Mouse (Mus musculus): ENCODE results near the gene Emc7. TPM values are rescaled to one million over a fixed set of nuclear protein-coding genes. Genes with fewer than 3 reads are reported as not detected.

Emc7 gene
- polyA plus RNA-seq, 1 experiment from 2014 or later, result 19.6 TPM

DNA sequence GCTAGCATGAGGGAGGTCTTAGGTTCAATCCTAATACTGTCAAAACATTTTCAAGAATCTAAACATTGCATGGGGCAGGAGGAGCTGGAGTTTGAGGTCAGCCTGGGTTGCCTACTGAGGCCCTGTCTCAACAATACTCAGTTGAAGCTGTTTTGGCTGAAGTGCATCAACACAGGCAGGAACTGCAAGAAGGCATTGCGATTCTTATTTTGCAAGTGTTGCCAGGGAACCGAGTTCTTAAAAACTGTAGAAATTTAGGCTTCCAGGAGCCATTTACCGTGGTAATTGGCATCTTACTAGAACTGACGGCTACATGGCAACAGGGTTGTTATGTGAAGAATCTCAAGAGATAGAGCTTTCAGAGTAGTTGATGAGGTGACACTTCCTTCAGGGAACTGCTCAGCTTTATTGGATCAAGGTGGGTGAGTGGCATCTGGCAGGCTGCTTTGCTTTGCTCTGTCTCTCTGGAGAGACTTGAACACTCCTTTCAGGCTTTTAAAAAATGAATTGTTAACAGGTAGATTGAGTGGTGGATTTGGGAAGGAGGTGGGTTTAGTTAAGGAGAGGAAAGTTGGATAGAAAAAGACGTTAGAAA lies 52.1 kb downstream of the Emc7 start:
- ATAC-seq, result no peak
- Histone ChIP-seq H3K4me2 (replicated peaks) (no peak overlapping the region), H3K9me3 (no peaks in the 10 kb centered on the region), H3K4me1 (replicated peaks) (no peaks in the 10 kb centered on the region), H3K4me3 (replicated peaks) (no peak overlapping the region), H3K9ac (no peak overlapping the region), H3K27me3 (replicated peaks) (no peaks in the 10 kb centered on the region), H3K36me3 (no peaks in the 10 kb centered on the region), H3K27ac (no peak overlapping the region)
- WGBS, result 81% methylated on average over 5 of the region's 5 CpGs

DNA sequence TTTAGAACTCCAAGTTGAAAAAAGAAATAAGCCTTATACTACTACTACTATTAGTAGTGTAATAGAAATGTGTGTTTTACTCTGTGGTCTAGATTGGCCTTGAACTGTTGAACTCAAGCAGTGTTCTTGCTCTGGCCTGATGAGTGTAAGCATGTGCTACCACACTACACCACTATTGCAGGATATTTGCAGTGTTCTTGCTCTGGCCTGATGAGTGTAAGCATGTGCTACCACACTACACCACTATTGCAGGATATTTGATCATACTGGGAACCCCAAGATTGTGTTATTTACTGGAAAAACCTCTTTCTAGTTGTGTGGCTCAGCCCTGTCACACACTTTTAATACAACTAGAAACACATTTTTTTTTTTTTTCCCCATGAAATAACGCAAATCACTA lies 52.6 kb downstream of the Emc7 start:
- WGBS, result 90% methylated on average over 1 of the region's 1 CpGs
- H3K4me2 ChIP-seq (replicated peaks), result no peak overlapping the region
- no peak overlapping the region for H3K27ac ChIP-seq
- no peak overlapping the region for H3K4me3 ChIP-seq (replicated peaks)
- H3K9me3 ChIP-seq, result no peaks in the 10 kb centered on the region
- H3K27me3 ChIP-seq (replicated peaks), result no peaks in the 10 kb centered on the region
- no peak overlapping the region for H3K9ac ChIP-seq
- no peak for ATAC-seq
- no peaks in the 10 kb centered on the region for H3K36me3 ChIP-seq
- H3K4me1 ChIP-seq (replicated peaks), result no peaks in the 10 kb centered on the region

DNA sequence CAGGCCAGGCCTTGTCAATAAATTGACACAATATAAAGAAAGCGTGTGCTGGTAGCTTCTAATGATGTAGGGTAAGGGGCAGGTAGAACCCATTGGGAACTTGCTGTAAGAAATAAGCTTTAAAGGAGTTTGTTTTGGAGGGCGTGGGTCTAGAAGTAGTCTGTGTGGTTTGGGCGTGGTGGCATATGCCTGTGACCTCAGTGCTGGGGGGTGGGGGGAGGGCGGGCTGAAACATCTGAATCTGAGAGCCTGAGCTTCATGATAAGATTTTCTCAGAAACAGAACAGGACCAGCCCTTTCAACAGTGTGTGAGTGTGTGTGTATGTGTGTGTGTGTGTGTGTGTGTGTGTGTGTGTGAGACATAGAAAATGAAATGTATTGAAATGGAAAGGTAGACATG lies 55.3 kb downstream of the Emc7 start:
- H3K27ac ChIP-seq, result no peak overlapping the region
- H3K4me3 ChIP-seq (replicated peaks), result no peak overlapping the region
- H3K9ac ChIP-seq, result no peak overlapping the region
- no peaks in the 10 kb centered on the region for H3K4me1 ChIP-seq (replicated peaks)
- H3K36me3 ChIP-seq, result no peaks in the 10 kb centered on the region
- H3K27me3 ChIP-seq (replicated peaks), result no peaks in the 10 kb centered on the region
- ATAC-seq, result peak; percentile 55; the same call in 1 of the 2 replicates
- 68% methylated on average over 4 of the region's 4 CpGs for WGBS
- H3K4me2 ChIP-seq (replicated peaks), result no peak overlapping the region
- no peaks in the 10 kb centered on the region for H3K9me3 ChIP-seq

DNA sequence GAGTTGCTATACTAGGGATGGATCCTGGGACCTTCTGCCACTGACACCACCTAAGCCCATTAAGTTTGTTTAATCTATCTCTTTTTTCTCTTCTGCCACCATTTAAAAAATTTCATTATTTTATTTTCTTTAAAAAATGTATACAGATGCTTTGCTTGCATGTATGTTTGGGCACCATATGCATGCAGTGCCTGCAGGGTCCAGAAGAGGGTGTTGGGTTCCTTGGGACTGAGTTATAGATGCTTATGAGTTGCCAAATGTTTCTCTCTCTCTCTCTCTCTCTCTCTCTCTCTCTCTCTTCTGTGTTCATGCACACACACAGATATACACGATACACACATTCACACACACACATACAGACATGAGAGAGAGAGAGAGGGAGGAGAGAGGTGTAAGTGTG lies 58.2 kb downstream of the Emc7 start:
- Histone ChIP-seq H3K4me1 (replicated peaks) (no peaks in the 10 kb centered on the region), H3K27me3 (replicated peaks) (no peaks in the 10 kb centered on the region), H3K9me3 (no peaks in the 10 kb centered on the region), H3K9ac (no peak overlapping the region), H3K27ac (no peak overlapping the region), H3K4me3 (replicated peaks) (no peak overlapping the region), H3K36me3 (no peaks in the 10 kb centered on the region), H3K4me2 (replicated peaks) (no peak overlapping the region)
- ATAC-seq, result no peak
- WGBS, result 92% methylated on average over 1 of the region's 1 CpGs

DNA sequence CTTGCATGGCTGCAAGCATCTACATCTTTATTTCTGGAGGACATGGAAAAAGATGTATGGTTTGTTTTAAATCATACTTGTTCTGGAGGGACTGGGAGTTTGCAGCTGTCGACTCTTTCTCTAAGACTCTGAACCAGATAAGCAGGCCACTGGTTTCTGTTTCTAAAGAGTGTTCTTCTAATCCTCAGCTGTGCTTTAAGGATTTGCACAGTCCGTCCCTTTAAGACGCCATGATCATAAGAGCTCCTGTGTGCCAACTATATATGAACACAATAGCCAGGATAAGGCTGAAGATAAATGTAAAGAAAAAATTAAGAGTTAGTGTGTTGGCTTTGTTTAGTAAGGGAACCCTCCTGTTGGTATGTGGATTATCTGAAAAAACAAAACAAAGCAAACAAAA lies 61.9 kb downstream of the Emc7 start:
- H3K9ac ChIP-seq, result no peak overlapping the region
- no peak overlapping the region for H3K4me3 ChIP-seq (replicated peaks)
- H3K4me1 ChIP-seq (replicated peaks), result no peaks in the 10 kb centered on the region
- no peak overlapping the region for H3K4me2 ChIP-seq (replicated peaks)
- WGBS, result 57% methylated on average over 3 of the region's 3 CpGs
- no peak for ATAC-seq
- H3K36me3 ChIP-seq, result no peaks in the 10 kb centered on the region
- H3K9me3 ChIP-seq, result no peaks in the 10 kb centered on the region
- no peaks in the 10 kb centered on the region for H3K27me3 ChIP-seq (replicated peaks)
- no peak overlapping the region for H3K27ac ChIP-seq

DNA sequence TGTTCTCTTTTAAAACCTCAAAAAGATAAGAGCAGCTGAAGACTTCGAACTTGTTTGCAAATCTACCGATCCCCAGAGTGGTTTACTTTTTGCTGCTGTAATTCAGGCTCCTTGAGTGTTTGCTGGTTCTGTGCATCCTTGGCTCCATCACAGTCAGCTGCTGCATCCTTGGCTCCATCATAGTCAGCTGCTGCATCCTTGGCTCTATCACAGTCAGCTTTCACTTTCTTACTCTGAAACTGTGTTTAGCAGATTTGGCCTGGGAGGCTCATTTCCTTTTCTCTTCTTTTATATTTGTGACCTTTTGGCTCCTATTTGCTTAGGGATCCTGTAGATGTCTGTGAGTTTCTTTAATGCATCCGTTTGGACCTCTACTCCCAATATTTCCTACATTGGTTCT lies 62.4 kb downstream of the Emc7 start:
- no peaks in the 10 kb centered on the region for H3K36me3 ChIP-seq
- 70% methylated on average over 3 of the region's 3 CpGs for WGBS
- H3K27ac ChIP-seq, result no peak overlapping the region
- H3K9me3 ChIP-seq, result no peaks in the 10 kb centered on the region
- H3K27me3 ChIP-seq (replicated peaks), result no peaks in the 10 kb centered on the region
- no peak overlapping the region for H3K9ac ChIP-seq
- H3K4me2 ChIP-seq (replicated peaks), result no peak overlapping the region
- no peak for ATAC-seq
- no peaks in the 10 kb centered on the region for H3K4me1 ChIP-seq (replicated peaks)
- no peak overlapping the region for H3K4me3 ChIP-seq (replicated peaks)

DNA sequence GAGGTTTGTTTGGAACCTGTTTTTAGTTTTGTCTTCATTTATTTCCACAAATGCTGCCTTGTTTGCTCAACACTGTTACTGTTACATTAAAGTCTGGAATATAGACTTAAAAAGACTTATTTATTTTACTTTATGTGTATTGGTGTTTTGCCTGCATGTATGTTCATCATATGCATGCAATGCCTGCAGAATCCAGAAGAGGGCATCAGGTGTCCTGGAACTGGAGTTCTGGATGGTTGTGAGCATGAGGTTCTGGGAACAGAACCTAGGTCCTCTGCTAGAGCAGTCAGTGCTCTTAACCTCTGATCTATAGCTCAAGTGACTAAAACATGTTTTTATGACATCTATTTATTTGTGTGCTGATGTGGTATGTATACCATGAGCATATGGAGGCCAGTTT lies 63.7 kb downstream of the Emc7 start:
- Histone ChIP-seq H3K36me3 (no peaks in the 10 kb centered on the region), H3K27me3 (replicated peaks) (no peaks in the 10 kb centered on the region), H3K9me3 (no peaks in the 10 kb centered on the region), H3K4me3 (replicated peaks) (no peak overlapping the region), H3K4me2 (replicated peaks) (no peak overlapping the region), H3K9ac (no peak overlapping the region), H3K4me1 (replicated peaks) (no peaks in the 10 kb centered on the region), H3K27ac (no peak overlapping the region)
- ATAC-seq, result no peak

DNA sequence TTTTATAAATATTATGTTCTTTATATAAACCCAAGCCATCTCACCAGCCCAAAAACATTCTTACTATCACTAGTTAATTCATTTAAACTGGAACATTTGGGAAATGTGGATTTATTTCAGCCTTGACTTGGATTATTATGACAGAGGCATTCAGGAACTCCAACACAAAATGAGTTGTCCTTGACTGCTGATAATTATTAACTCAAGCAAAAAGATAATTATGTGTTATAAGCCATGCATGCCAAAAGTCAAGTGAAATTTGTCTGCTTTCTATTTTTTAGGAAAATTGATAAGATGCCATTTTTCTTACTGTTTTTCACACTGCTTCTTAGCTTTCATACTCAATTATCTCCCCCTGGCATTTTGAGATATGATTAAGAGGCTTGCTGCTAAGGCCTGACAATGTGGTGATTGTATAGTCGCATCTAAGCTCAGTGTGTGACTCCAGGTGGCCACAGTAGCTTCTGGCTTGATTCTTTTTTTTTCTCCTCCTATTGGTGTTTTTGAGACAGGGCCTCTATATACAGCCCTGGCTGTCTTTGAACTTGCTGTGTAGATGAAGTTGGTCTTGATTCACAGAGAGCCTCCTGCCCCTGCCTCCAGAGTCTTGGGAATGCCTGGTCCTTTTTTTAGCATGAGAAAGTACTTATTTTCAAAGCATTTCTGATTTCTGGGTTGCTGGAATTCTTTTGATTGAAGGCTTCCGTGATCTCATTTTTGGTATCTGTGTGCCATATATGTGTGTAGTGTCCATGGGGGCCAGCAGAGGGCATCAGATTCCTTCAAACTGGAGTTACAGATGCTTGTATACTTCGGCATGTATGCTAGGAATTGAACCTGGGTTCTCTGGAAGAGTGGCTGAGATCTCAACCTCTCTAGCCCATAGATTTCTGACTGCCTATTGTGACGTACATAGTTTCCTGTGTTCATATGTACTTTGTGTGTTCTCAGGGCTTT lies 66.0 kb downstream of the Emc7 start:
- H3K4me2 ChIP-seq (replicated peaks), result no peak overlapping the region
- no peak overlapping the region for H3K4me3 ChIP-seq (replicated peaks)
- H3K9ac ChIP-seq, result no peak overlapping the region
- H3K4me1 ChIP-seq (replicated peaks), result no peaks in the 10 kb centered on the region
- H3K9me3 ChIP-seq, result no peaks in the 10 kb centered on the region
- H3K27ac ChIP-seq, result no peak overlapping the region
- 84% methylated on average over 4 of the region's 4 CpGs for WGBS
- no peak for ATAC-seq
- H3K36me3 ChIP-seq, result no peaks in the 10 kb centered on the region
- no peaks in the 10 kb centered on the region for H3K27me3 ChIP-seq (replicated peaks)

Other genes with a start within 250 kb of the Emc7 start
- gene Lpcat4, start 215.5 kb upstream of the Emc7 start, polyA plus RNA-seq (2015; fragmentation: Nextera tagmentation; extraction: Ambion mirVana), result 22.8 and 23.8 TPM in 2 replicates
- gene Nutm1, start 195.7 kb upstream of the Emc7 start, polyA plus RNA-seq (2015; fragmentation: Nextera tagmentation; extraction: Ambion mirVana), result not detected in 2 replicates
- gene Nop10, start 193.1 kb upstream of the Emc7 start, polyA plus RNA-seq (2015; fragmentation: Nextera tagmentation; extraction: Ambion mirVana), result 256 and 271 TPM in 2 replicates
- 13.8 TPM in 2 replicates for gene Slc12a6, start 189.2 kb upstream of the Emc7 start, polyA plus RNA-seq (2015; fragmentation: Nextera tagmentation; extraction: Ambion mirVana)
- gene Gm21985, start 188.7 kb upstream of the Emc7 start, polyA plus RNA-seq (2015; fragmentation: Nextera tagmentation; extraction: Ambion mirVana), result not detected in 2 replicates
- 109 and 113 TPM in 2 replicates for gene Emc4, start 87.0 kb upstream of the Emc7 start, polyA plus RNA-seq (2015; fragmentation: Nextera tagmentation; extraction: Ambion mirVana)
- gene Katnbl1, start 75.8 kb upstream of the Emc7 start, polyA plus RNA-seq (2015; fragmentation: Nextera tagmentation; extraction: Ambion mirVana), result 35.2 and 43.0 TPM in 2 replicates
- 0.09 TPM in 1 of 2 replicates, not detected in the other for gene Chrm5, start 25.8 kb downstream of the Emc7 start, polyA plus RNA-seq (2015; fragmentation: Nextera tagmentation; extraction: Ambion mirVana)
- gene Aven, start 38.0 kb downstream of the Emc7 start, polyA plus RNA-seq (2015; fragmentation: Nextera tagmentation; extraction: Ambion mirVana), result 8.4 and 11.9 TPM in 2 replicates